Mouse (Mus musculus) neural tube, embryonic 10.5 days (tissue): Measurements from ENCODE around the gene Tesmin.
A peak's percentile ranks its signal among the peaks of the same experiment; 100 is the strongest.

ENCODE experiments used
- DNase-seq: peaks from one replicate; pipeline ENCODE4 v3.0.0-alpha.2; 2017; ENCODE audit warnings: low spot score; ENCODE audit errors: extremely low spot score

The Tesmin gene

DNA sequence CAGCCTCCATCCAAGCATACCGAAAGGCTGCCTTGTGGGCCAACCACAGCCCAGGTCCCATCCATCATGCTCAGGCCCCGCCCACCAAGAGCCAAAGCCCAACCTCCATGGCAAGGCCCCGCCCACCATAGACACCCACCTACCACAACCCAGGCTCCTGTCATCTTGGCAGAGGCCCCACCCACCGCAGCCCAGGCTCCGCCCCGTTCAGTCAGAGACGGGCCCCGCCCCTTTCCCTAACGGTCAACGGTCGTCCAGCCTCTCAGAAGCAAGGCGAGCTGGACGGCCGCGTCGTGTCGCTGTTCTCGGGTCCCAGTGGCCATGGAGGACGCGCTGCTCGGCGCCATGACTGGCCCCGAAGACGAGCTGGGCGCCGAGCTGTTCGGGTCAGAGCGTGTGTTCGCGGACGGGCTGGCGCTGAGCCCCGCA, at the start of gene Tesmin:
Gene Tesmin (plus strand): TSS at position 229 of the 429 bp plus-strand sequence.
- peak; percentile 81 for DNase-seq

DNA sequence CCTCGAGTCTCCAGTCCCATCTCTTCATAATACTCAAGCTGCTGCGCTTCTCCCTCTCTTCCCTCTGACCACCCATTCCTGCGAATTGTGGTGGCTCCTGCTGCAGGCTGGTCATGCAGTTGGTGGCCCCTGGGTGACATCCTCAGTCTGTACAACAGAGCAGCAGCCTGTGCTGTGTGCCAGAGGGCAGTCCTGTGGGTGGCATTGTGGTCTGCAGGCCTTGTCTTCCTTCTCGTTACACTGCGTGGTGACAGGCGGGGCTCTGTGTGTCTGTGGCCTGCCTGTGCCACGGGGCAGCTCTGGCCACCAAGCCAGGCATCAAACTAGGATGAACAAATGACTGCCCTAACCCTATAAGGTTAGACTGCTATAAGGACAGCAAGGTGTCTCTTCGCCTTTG, 49.5 kb upstream of the Tesmin start:
- no peak for DNase-seq

DNA sequence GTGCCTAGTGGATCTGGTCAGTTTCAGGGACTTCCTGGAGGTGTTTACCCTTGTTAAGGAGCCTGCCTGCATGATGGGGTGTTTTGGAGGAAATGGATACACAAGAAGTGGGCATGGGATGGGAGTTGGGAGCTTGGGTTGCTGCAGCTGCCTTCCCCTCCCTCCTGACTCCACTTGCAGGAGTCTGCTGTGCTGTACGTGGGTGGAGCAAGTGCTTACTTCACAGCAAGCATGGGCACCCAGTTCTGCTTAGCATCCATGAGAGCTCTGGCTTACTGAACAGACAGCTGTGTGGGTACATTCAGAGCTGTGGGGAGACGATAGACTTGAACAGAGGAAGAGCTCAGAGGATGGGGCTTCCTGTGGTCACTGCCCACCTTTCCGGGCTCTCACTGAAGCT, 47.6 kb upstream of the Tesmin start:
- no peak for DNase-seq

DNA sequence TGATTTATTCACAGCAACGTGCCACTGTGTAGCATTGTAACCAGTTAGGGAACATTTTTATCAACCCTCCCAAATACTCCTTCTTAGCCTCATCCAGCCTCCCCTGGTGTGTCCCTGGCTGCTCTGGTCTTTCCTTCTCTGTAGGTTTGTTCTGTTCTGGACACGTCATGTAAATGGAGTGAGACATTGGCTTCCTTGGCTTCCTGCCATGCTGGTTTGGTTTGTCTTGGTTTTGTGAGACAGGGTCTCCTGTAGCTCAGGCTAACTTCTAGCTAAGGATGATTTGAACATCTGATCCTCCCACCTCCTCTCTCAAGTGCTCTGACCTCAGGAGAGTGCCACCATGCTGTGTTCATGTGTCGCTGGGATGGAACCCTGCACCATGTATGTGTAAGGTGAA, 44.7 kb upstream of the Tesmin start:
- no peak for DNase-seq

DNA sequence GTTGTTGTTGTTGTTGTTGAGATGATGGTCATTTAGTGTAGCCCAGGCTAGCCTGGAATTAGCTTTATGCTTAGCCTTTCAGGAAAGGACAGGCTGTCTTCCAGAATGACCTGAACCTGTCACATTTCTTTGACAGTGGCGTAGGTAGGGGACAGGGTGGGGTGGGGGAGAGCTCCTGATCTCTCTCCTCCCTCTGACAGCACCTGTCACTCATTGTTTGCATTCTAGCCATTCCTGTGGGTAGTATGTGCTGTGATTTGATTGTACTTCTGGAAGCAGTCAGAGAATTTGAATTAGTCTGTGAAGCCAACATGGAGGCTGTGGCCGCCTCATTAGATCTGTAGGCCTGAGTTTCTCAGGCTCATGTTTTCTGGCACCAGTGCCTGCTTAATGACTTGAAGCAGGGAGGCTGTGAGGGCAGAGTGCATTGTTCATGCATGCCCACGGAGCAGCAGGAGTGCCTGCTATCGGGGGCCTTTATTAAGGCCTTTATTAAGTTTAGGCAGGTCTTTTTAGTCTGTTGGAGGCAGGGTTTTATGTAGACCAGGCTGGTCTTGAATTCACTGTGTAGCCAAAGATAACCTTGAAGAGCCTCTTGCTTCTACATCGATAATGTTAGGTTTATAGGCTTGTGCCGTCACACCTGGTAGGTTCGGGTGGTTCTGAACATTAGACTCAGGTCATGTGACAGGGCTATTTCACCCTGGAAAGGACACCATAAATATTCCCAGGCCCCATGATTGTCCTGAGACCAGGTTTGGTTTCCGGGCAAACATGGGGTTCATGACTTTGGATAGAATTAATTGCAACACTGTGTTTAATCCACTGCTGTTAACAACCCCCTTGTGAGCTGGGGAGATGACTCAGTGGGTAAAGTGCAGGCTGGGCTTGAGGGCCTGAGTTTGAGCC, 43.8 kb upstream of the Tesmin start:
- DNase-seq: no peak

DNA sequence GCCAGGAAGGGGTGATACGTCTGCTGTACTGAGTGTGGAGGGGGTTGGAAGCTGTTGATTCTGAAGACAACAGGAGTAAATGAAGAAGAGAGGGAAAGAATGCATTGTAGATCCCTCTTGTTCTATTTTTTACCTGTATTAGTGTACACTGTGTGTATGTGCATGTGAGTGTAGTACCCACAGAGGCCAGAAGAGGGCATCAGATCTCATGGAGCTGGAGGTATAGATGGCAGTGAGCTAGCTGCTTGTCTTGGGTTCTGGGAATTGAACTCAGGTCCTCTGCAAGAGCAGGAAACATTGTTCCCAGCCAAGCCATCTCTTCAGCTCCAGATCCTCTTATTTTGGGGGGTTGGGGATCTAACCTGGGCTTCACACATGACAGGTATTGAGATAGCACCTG, 40.9 kb upstream of the Tesmin start:
- DNase-seq: no peak

DNA sequence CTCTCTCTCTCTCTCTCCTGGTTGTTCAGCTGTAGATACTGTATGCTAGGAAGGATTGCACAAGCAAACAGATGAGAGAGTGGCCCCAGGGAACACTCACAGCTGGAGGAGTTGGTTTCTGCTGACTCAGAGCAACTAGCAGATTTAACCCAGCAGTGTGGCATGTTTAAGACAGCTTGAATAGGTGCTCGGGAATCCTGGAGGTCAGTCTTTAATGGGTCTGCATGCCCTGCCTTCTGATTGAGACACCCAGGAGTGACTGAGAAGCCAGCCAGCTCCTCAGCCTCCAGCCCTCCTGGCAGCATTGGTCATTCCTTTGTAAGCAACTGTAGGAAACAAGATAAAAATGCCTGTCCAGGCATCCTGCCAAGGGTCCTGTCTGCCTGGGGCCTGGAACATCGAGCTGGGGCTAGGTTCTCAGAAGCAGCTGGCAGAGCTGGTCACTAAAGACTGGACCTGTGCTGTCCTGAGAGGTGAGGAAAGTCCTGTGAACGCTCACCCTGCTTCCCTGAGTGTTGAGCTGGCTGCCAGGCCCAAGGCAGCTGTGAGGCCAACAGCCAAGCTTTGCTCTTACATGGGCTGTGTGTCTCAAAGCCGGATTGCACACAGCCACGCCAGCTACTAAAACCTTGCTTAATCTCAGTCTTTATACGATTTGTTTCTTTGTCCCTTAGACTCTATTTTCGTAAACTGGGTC, 35.1 kb upstream of the Tesmin start:
- DNase-seq: no peak

DNA sequence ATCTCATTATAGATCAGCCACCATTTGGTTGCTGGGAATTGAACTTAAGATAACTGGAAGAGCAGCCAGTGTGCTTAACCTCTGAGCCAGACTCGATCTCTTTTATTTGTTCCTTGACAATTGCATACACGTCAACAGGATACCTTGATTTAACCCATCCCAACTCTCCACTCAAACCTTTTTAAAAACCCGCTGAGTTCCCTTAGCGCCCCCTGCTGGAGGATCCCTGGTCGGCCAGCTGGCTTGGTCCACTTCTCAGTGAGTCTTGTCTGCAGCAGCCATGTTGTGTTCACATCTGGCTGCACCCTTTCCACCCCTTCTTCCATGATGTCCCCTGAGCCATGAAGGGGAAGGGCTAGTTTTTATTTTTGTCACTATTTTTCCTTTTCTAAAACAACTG, 33.6 kb upstream of the Tesmin start:
- DNase-seq: peak; percentile 23

DNA sequence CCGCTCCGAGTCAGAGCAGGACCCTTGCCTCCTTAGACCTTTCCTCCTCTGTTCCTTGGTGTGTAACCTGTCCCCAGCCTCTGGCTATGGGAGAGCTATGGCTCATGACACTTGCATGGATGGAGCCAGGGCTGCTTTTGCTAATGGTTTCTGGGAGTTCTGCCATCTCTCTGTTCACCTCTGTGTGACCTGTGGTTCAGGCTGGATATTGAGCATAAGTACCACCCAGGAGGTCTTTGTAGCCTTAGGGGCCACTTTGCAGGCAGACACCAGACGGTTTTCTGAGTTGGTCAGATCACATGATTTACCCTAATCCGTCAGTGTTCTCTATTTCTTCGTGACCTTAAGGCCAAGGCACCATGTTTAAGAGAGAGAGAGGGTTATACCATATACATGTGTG, 32.1 kb upstream of the Tesmin start:
- no peak for DNase-seq

DNA sequence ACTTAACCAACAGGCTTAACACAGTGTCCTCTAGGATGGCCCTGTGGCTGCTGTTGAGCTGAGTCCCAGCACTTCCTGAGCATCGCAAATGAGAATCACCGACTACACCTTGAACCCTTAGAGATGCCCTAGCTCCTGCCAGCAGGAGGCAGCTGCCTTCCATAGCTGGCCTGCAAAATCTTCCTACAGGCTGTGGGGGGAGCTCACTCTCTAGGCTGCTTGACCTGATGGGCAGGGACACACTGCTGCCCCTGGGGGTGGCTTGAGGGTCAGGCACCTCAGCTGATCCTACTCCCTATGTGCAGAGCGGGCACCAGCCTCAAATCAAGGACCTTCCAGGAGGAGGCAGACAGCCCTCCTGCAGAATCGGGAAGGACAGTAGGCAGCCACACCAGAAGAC, 31.0 kb upstream of the Tesmin start:
- DNase-seq: no peak

DNA sequence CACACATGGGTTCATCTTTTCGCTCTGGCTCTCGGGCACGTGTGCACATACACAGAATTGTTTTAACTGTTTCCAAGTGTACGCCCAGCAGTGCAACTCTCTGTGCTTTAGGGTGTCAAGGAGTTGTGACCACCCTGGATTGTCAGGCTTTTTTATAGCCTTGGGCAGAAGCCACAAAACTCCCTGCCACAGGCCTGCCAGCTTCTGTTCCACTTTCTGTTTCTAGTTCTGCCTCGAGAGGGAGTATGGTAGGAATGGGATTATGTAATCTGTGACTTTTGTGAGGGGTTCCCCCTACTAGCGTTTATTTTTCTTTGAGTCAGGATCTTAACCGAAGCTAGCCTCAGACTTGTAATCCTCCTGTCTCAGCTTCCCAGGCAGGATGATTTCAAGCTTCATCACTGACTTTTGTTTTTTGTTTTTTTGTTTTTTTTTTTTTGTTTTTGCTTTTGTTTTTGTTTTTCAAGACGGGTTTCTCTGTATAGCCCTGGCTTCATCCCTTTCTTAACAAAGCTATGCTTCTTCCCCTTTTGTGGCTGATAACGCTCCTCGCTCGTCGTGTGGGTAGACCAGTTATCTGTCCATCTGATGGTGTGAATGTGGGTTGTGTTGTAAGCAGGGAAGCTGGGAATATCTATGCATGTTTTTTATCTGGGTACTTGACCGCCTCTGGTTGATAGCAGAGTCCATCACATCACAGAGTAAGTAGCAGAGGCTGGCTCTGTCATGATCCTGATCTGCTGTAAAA, 28.6 kb upstream of the Tesmin start:
- DNase-seq: no peak

DNA sequence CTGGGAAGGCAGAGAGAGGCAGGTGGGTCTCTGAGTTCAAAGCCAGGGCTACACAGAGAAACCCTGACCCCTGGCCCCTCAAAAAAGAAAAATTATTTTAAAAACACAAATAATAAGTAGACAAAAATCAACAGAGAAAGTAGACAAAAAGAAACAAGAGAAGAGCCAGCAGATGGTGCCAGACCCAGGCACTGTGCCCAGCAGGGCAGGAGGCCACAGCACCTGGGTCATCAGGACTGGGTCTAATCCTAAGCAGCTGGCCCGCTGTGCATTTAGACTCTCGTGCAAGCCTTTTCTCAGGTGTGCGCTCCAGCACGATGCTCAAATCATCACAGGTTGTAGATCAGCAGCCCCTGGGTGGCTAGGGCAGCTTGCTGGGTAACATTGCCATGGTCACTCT, 25.1 kb upstream of the Tesmin start:
- DNase-seq: no peak

DNA sequence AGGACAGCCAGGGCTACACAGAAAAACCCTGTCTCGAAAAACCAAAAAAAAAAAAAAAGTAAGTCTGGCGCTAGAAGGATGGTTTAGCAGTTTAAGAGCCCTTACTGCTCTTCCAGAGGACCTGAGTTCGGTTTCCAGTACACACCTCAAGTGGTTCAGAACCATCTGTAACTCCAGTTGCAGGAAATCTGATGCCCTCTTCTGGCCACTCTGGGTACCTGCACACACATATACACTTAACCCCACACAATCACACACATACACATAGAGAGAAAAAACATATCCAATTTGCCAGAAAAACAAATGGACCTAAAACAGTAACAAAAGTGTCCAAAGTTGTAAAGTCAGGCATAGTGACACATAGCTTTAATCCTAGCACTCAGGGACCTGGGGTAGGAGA, 23.6 kb upstream of the Tesmin start:
- DNase-seq: no peak

DNA sequence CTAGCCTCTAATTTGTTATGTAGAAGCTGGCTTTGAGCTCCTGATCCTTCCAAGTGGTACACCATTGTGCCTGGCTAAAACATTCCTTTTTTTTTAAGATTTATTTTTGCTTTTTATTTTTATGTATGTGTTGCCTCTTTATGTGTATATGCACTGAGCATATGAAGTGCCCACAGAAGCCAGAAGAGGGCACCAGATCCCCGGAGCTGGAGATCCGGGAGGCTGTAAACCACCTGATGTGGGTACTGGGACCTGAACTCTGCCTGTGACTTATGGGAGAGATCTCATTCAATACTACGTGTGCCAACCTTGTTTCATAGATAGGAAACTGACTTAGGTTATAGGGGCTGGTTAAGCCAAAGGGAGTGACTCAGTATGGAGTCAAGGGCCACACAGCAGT, 20.4 kb upstream of the Tesmin start:
- no peak for DNase-seq

DNA sequence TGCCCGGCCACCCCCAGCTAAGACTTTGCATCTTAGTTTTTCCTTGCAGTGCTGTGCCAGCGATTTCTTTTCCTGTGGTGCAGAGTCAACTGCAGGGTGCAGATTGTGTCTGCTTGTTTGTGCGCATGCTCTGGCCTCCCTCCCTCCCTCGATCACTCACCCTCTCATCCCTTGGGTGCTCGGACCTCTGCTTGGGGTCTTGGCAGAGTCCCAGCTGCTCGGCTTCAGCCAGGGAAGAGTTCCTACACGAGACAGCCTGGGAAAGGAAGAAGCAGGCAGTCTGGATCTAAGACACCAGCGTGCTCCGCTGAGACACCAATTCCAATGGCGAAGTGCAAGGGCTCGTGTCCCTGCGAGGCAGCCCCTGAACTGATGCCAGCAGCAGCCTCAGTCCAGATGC, 15.3 kb upstream of the Tesmin start:
- no peak for DNase-seq

DNA sequence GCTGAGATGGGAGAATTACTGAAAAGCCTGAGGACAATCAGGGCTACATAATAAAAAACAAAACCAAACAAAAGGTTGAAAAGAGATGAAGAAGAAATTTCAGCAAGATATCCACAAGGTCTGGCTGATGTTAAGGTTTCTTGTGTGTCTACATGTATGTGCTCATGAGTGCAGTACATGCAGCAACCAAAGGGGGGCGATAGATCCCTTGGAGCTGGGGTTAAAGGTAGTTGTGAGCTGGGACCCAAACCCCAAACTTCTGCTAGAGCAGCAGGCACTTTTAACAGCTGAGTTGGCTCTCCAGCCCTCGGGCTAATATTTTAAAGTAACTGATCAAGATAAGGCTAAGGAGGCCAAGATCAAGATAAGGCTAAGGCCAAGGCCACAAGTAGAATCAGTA, 14.6 kb upstream of the Tesmin start:
- no peak for DNase-seq

DNA sequence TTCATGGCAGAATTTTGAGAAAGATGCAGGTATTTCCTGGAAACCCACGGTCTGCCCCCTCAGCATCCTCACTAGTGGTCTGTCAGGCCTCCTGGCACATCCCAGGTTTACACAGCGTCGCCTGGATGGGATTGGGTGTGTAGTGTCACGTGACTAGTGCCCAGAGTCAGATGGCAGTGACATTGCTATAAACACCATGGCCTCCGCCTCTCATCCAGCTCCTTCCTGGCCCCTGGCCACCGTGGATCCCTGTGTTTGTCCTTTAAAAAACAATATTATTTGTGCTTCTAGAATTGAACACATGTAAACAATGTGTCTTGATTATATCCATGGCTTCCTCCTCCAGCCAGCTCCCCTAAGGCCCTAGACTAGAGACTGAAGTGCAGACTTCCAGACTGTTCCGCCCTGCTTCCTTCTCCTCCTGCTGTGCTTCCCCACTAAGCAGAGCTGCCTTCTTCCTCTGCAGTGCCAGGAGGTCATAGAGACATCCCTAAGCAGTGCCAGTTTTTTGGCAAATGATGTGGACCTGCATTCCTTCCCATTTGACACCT, 12.6 kb upstream of the Tesmin start:
- DNase-seq: no peak

DNA sequence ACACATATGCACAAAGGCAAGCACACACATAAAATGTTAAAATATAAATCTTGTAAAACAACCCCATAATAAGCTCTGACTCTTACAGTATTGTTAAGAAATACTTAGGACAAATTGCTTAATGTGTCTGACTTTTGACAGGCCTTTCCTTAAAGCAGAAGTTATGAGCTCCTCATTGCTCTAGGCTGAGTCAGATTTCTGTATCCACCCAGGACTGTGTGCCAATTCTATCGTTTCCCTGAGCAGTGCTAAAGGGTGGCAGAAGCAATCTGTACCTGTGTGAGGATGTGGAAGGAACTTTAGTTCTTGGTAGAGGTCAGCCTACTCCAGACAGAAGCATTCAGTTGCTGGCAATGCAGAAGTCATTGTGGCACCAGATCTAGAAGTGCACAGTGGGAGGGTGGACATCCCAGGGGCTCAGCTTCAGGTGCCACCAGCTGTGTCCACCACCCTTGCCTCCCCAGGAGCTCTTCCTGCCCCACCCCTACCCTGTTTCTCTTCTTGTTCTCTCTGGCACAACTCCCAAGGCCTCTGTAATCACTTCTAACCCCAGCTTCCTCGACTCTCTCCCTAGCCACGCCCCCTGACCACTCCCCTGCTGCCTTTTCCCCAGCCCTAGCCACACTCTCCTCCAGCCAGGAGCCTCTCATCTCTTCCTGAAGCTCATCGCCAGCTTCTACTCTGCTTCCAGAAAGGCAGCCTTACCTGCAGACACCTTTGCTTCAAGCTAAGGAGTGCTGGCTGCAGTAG, 11.5 kb upstream of the Tesmin start:
- no peak for DNase-seq

DNA sequence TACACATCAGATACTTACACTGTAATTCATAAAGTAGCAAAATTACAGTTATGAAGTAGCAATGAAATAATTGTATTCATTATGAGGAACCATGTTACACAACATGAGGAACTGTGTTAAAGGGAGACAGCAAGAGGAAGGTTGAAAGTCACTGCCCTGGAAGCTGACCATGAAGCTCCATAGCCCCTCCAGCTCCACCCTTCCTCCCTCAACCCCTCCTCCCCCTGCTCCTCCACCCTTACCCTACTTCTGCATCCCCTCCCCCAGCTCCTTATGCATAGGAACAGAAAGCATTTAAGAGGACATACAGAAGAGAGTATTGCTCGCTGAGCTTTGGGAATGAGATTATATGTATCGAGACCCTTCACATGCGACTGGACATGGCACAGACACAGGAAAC, 10.0 kb upstream of the Tesmin start:
- no peak for DNase-seq

DNA sequence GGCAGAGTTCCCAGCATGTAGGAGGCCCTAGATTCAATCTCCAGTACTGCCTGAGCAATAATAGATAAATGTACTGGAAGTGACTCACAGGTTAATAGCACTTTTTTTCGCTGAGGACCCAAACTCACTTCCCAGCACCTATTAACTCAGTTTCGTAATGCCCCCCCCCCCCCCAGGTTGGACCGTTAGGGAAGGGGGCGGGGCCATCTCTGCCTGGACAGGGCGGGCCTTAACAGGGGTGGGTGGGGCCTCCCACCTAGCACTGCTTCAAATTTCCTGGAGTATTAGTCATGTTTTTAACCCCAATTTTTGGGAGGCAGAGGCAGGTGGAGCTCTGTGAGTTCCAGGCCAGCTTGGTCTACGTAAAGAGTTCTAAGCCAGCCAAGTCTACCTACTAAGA, 596 bp upstream of the Tesmin start:
- no peak for DNase-seq

DNA sequence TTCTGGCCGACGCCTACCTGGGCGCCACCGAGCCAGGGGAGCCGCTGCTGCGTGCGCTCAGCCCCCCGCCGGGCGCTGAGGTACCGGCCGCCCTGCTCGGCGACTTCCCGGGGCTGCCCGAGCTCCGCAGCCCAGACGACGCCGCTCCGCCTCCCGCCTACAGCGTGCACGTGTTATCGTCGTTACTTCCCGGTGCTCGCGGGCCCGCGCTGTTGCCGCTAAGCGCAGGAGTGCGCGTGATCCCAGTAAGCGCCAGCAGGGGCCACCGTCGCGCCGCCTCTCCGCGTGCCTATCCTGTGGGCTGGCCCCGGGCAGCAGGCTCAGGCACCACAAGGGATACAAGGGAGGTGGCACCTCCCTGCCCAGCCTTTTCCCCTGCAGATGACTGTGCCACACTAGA, 432 bp downstream of the Tesmin start:
- DNase-seq: peak; percentile 88
